Mouse (Mus musculus) heart, adult 2 months (tissue): ENCODE measurements around the gene Fndc10.

Experiments used
- CTCF ChIP-seq: fragments of 200-600 bp; IDR thresholded peaks from 2 replicates; pipeline ENCODE4 v1.8.1; 2022; ENCODE audit warnings: antibody characterized with exemption, mild to moderate bottlenecking, moderate library complexity
- EP300 ChIP-seq: fragments of 200-500 bp; IDR thresholded peaks from 2 replicates; pipeline ENCODE4 v1.6.1; 2011; ENCODE audit warnings: low read depth, low read length, control low read depth; ENCODE audit not compliant: insufficient read depth

DNA sequence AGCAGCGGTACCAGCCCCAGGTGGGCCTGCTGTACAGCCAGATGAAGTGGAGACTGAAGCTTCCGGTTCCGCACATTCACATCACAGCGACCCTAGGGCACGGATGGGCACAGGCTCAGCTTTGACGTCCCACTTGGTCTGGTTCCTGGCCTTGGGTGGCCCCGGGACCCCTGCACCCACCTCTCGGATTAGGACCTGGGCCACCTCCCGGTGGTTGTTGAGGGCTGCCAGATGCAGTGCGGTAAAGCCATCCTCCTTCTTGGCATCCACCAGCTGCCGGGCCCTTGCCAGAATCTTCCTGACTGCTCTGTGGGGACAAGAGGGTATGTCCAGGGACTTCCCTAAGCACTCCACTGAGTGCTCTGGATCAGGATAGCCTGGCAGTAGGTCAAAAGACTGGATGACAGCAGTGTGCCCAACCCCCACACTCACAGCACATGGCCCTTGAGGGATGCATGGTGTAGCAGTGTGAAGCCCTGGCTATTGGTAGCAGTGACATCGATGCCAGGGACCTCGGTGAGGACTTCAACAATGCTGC lies 37.9 kb upstream of the Fndc10 start:
- TF ChIP-seq CTCF = no peak
- TF ChIP-seq EP300 = no peak
